Mouse (Mus musculus) liver, embryonic 13.5 days (tissue): ENCODE data around the gene Hccs. TPM values are rescaled to one million over a fixed set of nuclear protein-coding genes. Genes with fewer than 3 reads are reported as not detected.
A peak's percentile ranks its signal among the peaks of the same experiment; 100 is the strongest.

Experiments used
- ATAC-seq: fragments of 200-750 bp; cut with Nextera tagmentation; 2 replicates; pipeline ENCODE4 v1.8.0; 2017; ENCODE audit warnings: low read depth, mild to moderate bottlenecking, moderate number of reproducible peaks, moderate library complexity
- DNase-seq: peaks from one replicate; pipeline ENCODE4 v3.0.0; 2022
- H3K27ac ChIP-seq: fragments of 300-500 bp; sonication (generic); 2 replicates; pipeline ENCODE4 v1.5.1; 2015; ENCODE audit warnings: moderate library complexity, mild to moderate bottlenecking, inconsistent platforms
- H3K27me3 ChIP-seq: fragments of 300-500 bp; sonication (generic); 2 replicates; pipeline ENCODE4 v1.6.1; 2015; ENCODE audit warnings: mild to moderate bottlenecking, inconsistent platforms
- H3K36me3 ChIP-seq: fragments of 300-500 bp; sonication (generic); 2 replicates; pipeline ENCODE4 v1.6.1; 2015; ENCODE audit warnings: mild to moderate bottlenecking, inconsistent platforms
- H3K4me1 ChIP-seq: fragments of 300-500 bp; sonication (generic); replicated peaks from 2 replicates; pipeline ENCODE4 v1.6.1; 2015; ENCODE audit warnings: inconsistent platforms
- H3K4me2 ChIP-seq: fragments of 300-500 bp; sonication (generic); 2 replicates; pipeline ENCODE4 v1.6.1; 2015; ENCODE audit warnings: inconsistent platforms, mild to moderate bottlenecking, moderate library complexity
- H3K4me3 ChIP-seq: fragments of 300-500 bp; sonication (generic); replicated peaks from 2 replicates; pipeline ENCODE4 v1.5.1; 2015; ENCODE audit warnings: mild to moderate bottlenecking, inconsistent platforms
- H3K9ac ChIP-seq: fragments of 300-500 bp; sonication (generic); 2 replicates; pipeline ENCODE4 v1.6.1; 2015; ENCODE audit warnings: mild to moderate bottlenecking, inconsistent platforms
- H3K9me3 ChIP-seq: fragments of 300-500 bp; sonication (generic); replicated peaks from 2 replicates; pipeline ENCODE4 v1.6.1; 2016; ENCODE audit warnings: inconsistent platforms
- WGBS: fragments of 180-500 bp; shearing (Covaris S2); methylation state at CpG from one replicate; pipeline ENCODE4 v1.1.7; 2015; ENCODE audit not compliant: insufficient replicate concordance; 5-methylcytosine and 5-hydroxymethylcytosine counted together
- polyA plus RNA-seq: library from polyadenylated mRNA; unstranded; fragments of >200 nt; fragmentation: Nextera tagmentation; extraction: Ambion mirVana; gene quantifications from 2 replicates; pipeline ENCODE4 v1.2.1, GENCODE M21; 2015

Gene Hccs
- polyA plus RNA-seq, 1 experiment from 2014 or later = 16.7 TPM

- ATAC-seq (no peak), DNase-seq (no peak)
- Histone ChIP-seq H3K36me3 (no peaks in the 10 kb centered on the region), H3K27me3 (no peaks in the 10 kb centered on the region), H3K4me2 (no peak overlapping the region), H3K4me1 (no peaks in the 10 kb centered on the region), H3K4me3 (no peak overlapping the region), H3K9me3 (no peaks in the 10 kb centered on the region), H3K9ac (no peak overlapping the region), H3K27ac (no peak overlapping the region)
- 67% methylated on average over 4 of the region's 4 CpGs for WGBS
These were observed 20.6 kb downstream of the Hccs start for GRCm38 (mm10) chrX:169299579-169299978.

GRCm38 (mm10) chrX:169263433-169264172 lies 56.6 kb downstream of the Hccs start:
- H3K4me2 ChIP-seq = no peak overlapping the region
- H3K9ac ChIP-seq = no peak overlapping the region
- H3K36me3 ChIP-seq = no peaks in the 10 kb centered on the region
- no peak overlapping the region for H3K4me3 ChIP-seq
- no peaks in the 10 kb centered on the region for H3K4me1 ChIP-seq
- ATAC-seq = no peak
- 59% methylated on average over 8 of the region's 8 CpGs for WGBS
- DNase-seq = no peak
- H3K27me3 ChIP-seq = no peaks in the 10 kb centered on the region
- no peak overlapping the region for H3K27ac ChIP-seq
- no peaks in the 10 kb centered on the region for H3K9me3 ChIP-seq

- no peak overlapping the region for H3K4me3 ChIP-seq
- ATAC-seq = no peak
- WGBS = 78% methylated on average over 2 of the region's 2 CpGs
These were observed 58.0 kb downstream of the Hccs start for GRCm38 (mm10) chrX:169262212-169262611.

GRCm38 (mm10) chrX:169261034-169261433 lies 59.1 kb downstream of the Hccs start:
- no peaks in the 10 kb centered on the region for H3K36me3 ChIP-seq
- WGBS = 55% methylated on average over 3 of the region's 3 CpGs
- H3K27ac ChIP-seq = no peak overlapping the region
- DNase-seq = no peak
- H3K27me3 ChIP-seq = no peaks in the 10 kb centered on the region
- no peak overlapping the region for H3K4me2 ChIP-seq
- H3K9me3 ChIP-seq = no peaks in the 10 kb centered on the region
- ATAC-seq = no peak
- no peaks in the 10 kb centered on the region for H3K4me1 ChIP-seq
- H3K9ac ChIP-seq = no peak overlapping the region
- H3K4me3 ChIP-seq = no peak overlapping the region

More at GRCm38 (mm10) chrX:169262212-169262611, 58.0 kb downstream of the Hccs start:
- Histone ChIP-seq H3K27me3 (no peaks in the 10 kb centered on the region), H3K27ac (no peak overlapping the region), H3K9ac (no peak overlapping the region), H3K36me3 (no peaks in the 10 kb centered on the region), H3K4me1 (no peaks in the 10 kb centered on the region), H3K9me3 (no peaks in the 10 kb centered on the region), H3K4me2 (no peak overlapping the region)
- DNase-seq = no peak

- no peak overlapping the region for H3K27ac ChIP-seq
- no peaks in the 10 kb centered on the region for H3K27me3 ChIP-seq
- no peak for ATAC-seq
- H3K4me1 ChIP-seq = no peaks in the 10 kb centered on the region
- no peak overlapping the region for H3K4me2 ChIP-seq
- no peak for DNase-seq
- H3K9ac ChIP-seq = no peak overlapping the region
- no peaks in the 10 kb centered on the region for H3K9me3 ChIP-seq
- H3K4me3 ChIP-seq = no peak overlapping the region
- no peaks in the 10 kb centered on the region for H3K36me3 ChIP-seq
These were observed 63.4 kb downstream of the Hccs start for GRCm38 (mm10) chrX:169256741-169257140.

GRCm38 (mm10) chrX:169255915-169256314 lies 64.3 kb downstream of the Hccs start:
- no peaks in the 10 kb centered on the region for H3K36me3 ChIP-seq

GRCm38 (mm10) chrX:169222357-169223062 lies 97.7 kb downstream of the Hccs start:
- H3K4me1 ChIP-seq = no peaks in the 10 kb centered on the region
- H3K4me3 ChIP-seq = no peak overlapping the region
- 47% methylated on average over 3 of the region's 3 CpGs for WGBS
- H3K36me3 ChIP-seq = no peaks in the 10 kb centered on the region
- ATAC-seq (no peak), DNase-seq (no peak)
- no peaks in the 10 kb centered on the region for H3K9me3 ChIP-seq
- no peak overlapping the region for H3K27ac ChIP-seq
- H3K27me3 ChIP-seq = no peaks in the 10 kb centered on the region
- no peak overlapping the region for H3K4me2 ChIP-seq
- no peak overlapping the region for H3K9ac ChIP-seq

More at GRCm38 (mm10) chrX:169255915-169256314, 64.3 kb downstream of the Hccs start:
- Histone ChIP-seq H3K4me3 (no peak overlapping the region), H3K9me3 (no peaks in the 10 kb centered on the region), H3K27me3 (no peaks in the 10 kb centered on the region), H3K4me1 (no peaks in the 10 kb centered on the region), H3K27ac (no peak overlapping the region), H3K4me2 (no peak overlapping the region), H3K9ac (no peak overlapping the region)
- no peak for ATAC-seq
- no peak for DNase-seq
- WGBS = 80% methylated on average over 1 of the region's 1 CpGs

GRCm38 (mm10) chrX:169220064-169220463 lies 100.1 kb downstream of the Hccs start:
- Histone ChIP-seq H3K4me2 (no peak overlapping the region), H3K4me3 (no peak overlapping the region), H3K27ac (no peak overlapping the region), H3K27me3 (no peaks in the 10 kb centered on the region), H3K4me1 (no peaks in the 10 kb centered on the region), H3K36me3 (no peaks in the 10 kb centered on the region), H3K9me3 (no peaks in the 10 kb centered on the region), H3K9ac (no peak overlapping the region)
- 27% methylated on average over 8 of the region's 8 CpGs for WGBS
- peak; percentile 0 for DNase-seq
- ATAC-seq = peak; percentile 57; the same call in 1 of the 2 replicates

GRCm38 (mm10) chrX:169210019-169210418 lies 110.2 kb downstream of the Hccs start:
- DNase-seq (no peak), ATAC-seq (no peak)
- H3K4me1 ChIP-seq = no peaks in the 10 kb centered on the region
- no peaks in the 10 kb centered on the region for H3K9me3 ChIP-seq
- H3K36me3 ChIP-seq = no peaks in the 10 kb centered on the region
- 55% methylated on average over 3 of the region's 3 CpGs for WGBS
- H3K27me3 ChIP-seq = no peaks in the 10 kb centered on the region
- H3K4me2 ChIP-seq = no peak overlapping the region
- H3K27ac ChIP-seq = no peak overlapping the region
- H3K4me3 ChIP-seq = no peak overlapping the region
- no peak overlapping the region for H3K9ac ChIP-seq

Other genes with a start within 250 kb of the Hccs start
- not detected in 2 replicates for gene Amelx, start 133.2 kb downstream of the Hccs start, polyA plus RNA-seq